Mouse (Mus musculus) lung, adult 2 months (tissue): ENCODE results near the gene Acot12.

ENCODE experiments used
- CTCF ChIP-seq: fragments of 200-500 bp; IDR thresholded peaks from 2 replicates; pipeline ENCODE4 v1.5.1; 2011; ENCODE audit warnings: mild to moderate bottlenecking, low read length, control low read depth; ENCODE audit not compliant: insufficient read depth
- POLR2A ChIP-seq: fragments of 200-500 bp; IDR thresholded peaks from 2 replicates; pipeline ENCODE4 v1.6.1; 2011; ENCODE audit warnings: low read depth, mild to moderate bottlenecking, control low read depth, low read length, borderline replicate concordance; ENCODE audit errors: extremely low read depth

- no peak for TF ChIP-seq POLR2A
- no peak for TF ChIP-seq CTCF
Observed at GRCm38 (mm10) chr13:91725130-91725529, 16.2 kb upstream of the Acot12 start.
